Mouse (Mus musculus) MEL (cell line): Measurements from ENCODE around the gene Serpinb6a. TPM values are rescaled to one million over a fixed set of nuclear protein-coding genes. Genes with fewer than 3 reads are reported as not detected.

Source experiments
- DNase-seq: peaks from one replicate; pipeline ENCODE4 v3.0.0; 2011; ENCODE audit warnings: low read depth, low spot score
- H3K27ac ChIP-seq: 2 replicates; pipeline ENCODE4 v1.5.1; 2012; ENCODE audit warnings: low read depth, mild to moderate bottlenecking, control low read depth, low read length, moderate library complexity; ENCODE audit not compliant: control insufficient read depth
- H3K27me3 ChIP-seq, 2 experiments: fragments of 150-350 bp in 1 of 2; sonication (generic) in 1 of 2; 2 replicates each; pipeline ENCODE4 v1.6.1; 2012; ENCODE audit warnings: low read length in 2 of 2, mild to moderate bottlenecking in 2 of 2, improper control_type of control experiment in 1 of 2, moderate library complexity in 1 of 2; ENCODE audit not compliant: insufficient read depth in 2 of 2, control insufficient read depth in 1 of 2
- H3K36me3 ChIP-seq, 2 experiments: 2 replicates each; pipeline ENCODE4 v1.6.1; 2012 to 2014; ENCODE audit warnings: low read length in 2 of 2, improper control_type of control experiment in 1 of 2, inconsistent platforms in 1 of 2, mild to moderate bottlenecking in 1 of 2; ENCODE audit not compliant: insufficient read depth in 2 of 2, control insufficient read depth in 1 of 2
- H3K4me1 ChIP-seq, 2 experiments: fragments of 150-350 bp in 1 of 2; sonication (generic) in 1 of 2; 2 replicates each; pipeline ENCODE4 v1.6.1; 2012; ENCODE audit warnings: low read length in 2 of 2, improper control_type of control experiment in 1 of 2, mild to moderate bottlenecking in 1 of 2; ENCODE audit not compliant: insufficient read depth in 2 of 2, control insufficient read depth in 1 of 2
- H3K4me3 ChIP-seq, 2 experiments: fragments of 150-350 bp in 1 of 2; sonication (generic) in 1 of 2; 2 replicates each; pipeline ENCODE4 v1.5.1; 2012; ENCODE audit warnings: low read depth in 2 of 2, low read length in 2 of 2, mild to moderate bottlenecking in 2 of 2, moderate library complexity in 2 of 2, control low read depth in 1 of 2, improper control_type of control experiment in 1 of 2; ENCODE audit not compliant: control insufficient read depth in 1 of 2, insufficient read depth in 1 of 2
- H3K79me2 ChIP-seq: 2 replicates; pipeline ENCODE4 v1.6.1; 2012; ENCODE audit warnings: mild to moderate bottlenecking, low read length, moderate library complexity; ENCODE audit not compliant: control insufficient read depth, poor library complexity, insufficient read depth
- H3K9ac ChIP-seq: 2 replicates; pipeline ENCODE4 v1.6.1; 2012; ENCODE audit warnings: low read depth, mild to moderate bottlenecking, control low read depth, low read length, moderate library complexity; ENCODE audit not compliant: control insufficient read depth, poor library complexity, severe bottlenecking
- H3K9me3 ChIP-seq: fragments of 150-350 bp; sonication (generic); replicated peaks from 2 replicates; pipeline ENCODE4 v1.6.1; 2012; ENCODE audit warnings: mild to moderate bottlenecking, low read length, improper control_type of control experiment, moderate library complexity; ENCODE audit not compliant: insufficient read depth
- BHLHE40 ChIP-seq: IDR thresholded peaks from 2 replicates; pipeline ENCODE4 v1.6.1; 2012; ENCODE audit warnings: low read depth, mild to moderate bottlenecking, inconsistent platforms, low read length, improper control_type of control experiment, borderline replicate concordance
- CHD1 ChIP-seq: IDR thresholded peaks from 2 replicates; pipeline ENCODE4 v1.6.1; 2012; ENCODE audit warnings: low read depth, mild to moderate bottlenecking, inconsistent platforms, low read length, improper control_type of control experiment
- CHD2 ChIP-seq: IDR thresholded peaks from 2 replicates; pipeline ENCODE4 v1.6.1; 2011; ENCODE audit warnings: low read length, improper control_type of control experiment
- CTCF ChIP-seq, 3 experiments: IDR thresholded peaks in 2 of 3; conservative IDR thresholded peaks in 1 of 3; 2 replicates each; pipeline ENCODE4 v1.5.1; 2011 to 2012; ENCODE audit warnings: low read length in 3 of 3, low read depth in 2 of 3, mild to moderate bottlenecking in 2 of 3, improper control_type of control experiment in 1 of 3, inconsistent platforms in 1 of 3, mixed read lengths in 1 of 3, moderate library complexity in 1 of 3; ENCODE audit not compliant: control insufficient read depth in 1 of 3, insufficient read depth in 1 of 3, poor library complexity in 1 of 3, severe bottlenecking in 1 of 3
- E2F4 ChIP-seq: IDR thresholded peaks from 2 replicates; pipeline ENCODE4 v1.6.1; 2011; ENCODE audit warnings: low read depth, low read length, improper control_type of control experiment, borderline replicate concordance
- EP300 ChIP-seq, 2 experiments: IDR thresholded peaks; 2 replicates each; pipeline ENCODE4 v1.6.1; 2011; ENCODE audit warnings: improper control_type of control experiment in 2 of 2, low read length in 2 of 2, low read depth in 1 of 2, mild to moderate bottlenecking in 1 of 2
- ETS1 ChIP-seq: IDR thresholded peaks from 2 replicates; pipeline ENCODE4 v1.6.1; 2012; ENCODE audit warnings: low read depth, mild to moderate bottlenecking, inconsistent platforms, low read length, improper control_type of control experiment, moderate library complexity
- GABPA ChIP-seq: IDR thresholded peaks from 2 replicates; pipeline ENCODE4 v1.6.1; 2012; ENCODE audit warnings: low read depth, mild to moderate bottlenecking, inconsistent platforms, low read length, improper control_type of control experiment, moderate library complexity
- GATA1 ChIP-seq: IDR thresholded peaks from 2 replicates; pipeline ENCODE4 v1.6.1; 2011; ENCODE audit warnings: low read depth, low read length, improper control_type of control experiment
- HCFC1 ChIP-seq: IDR thresholded peaks from 2 replicates; pipeline ENCODE4 v1.6.1; 2012; ENCODE audit warnings: low read depth, mild to moderate bottlenecking, inconsistent platforms, low read length, improper control_type of control experiment, moderate library complexity
- JUND ChIP-seq: IDR thresholded peaks from 2 replicates; pipeline ENCODE4 v1.6.1; 2011; ENCODE audit warnings: low read depth, mild to moderate bottlenecking, improper control_type of control experiment, low read length
- MAZ ChIP-seq: IDR thresholded peaks from 2 replicates; pipeline ENCODE4 v1.6.1; 2012; ENCODE audit warnings: low read depth, mild to moderate bottlenecking, inconsistent platforms, low read length, improper control_type of control experiment
- MXI1 ChIP-seq: IDR thresholded peaks from 2 replicates; pipeline ENCODE4 v1.6.1; 2011; ENCODE audit warnings: mild to moderate bottlenecking, low read depth, low read length, improper control_type of control experiment
- MYC ChIP-seq: IDR thresholded peaks from 2 replicates; pipeline ENCODE4 v1.6.1; 2011; ENCODE audit warnings: low read depth, mild to moderate bottlenecking, low read length, improper control_type of control experiment, moderate library complexity
- NELFE ChIP-seq: IDR thresholded peaks from 2 replicates; pipeline ENCODE4 v1.6.1; 2011; ENCODE audit warnings: low read depth, low read length, improper control_type of control experiment
- NRF1 ChIP-seq: IDR thresholded peaks from 2 replicates; pipeline ENCODE4 v1.6.1; 2014; ENCODE audit warnings: low read depth, mild to moderate bottlenecking, inconsistent platforms, low read length, improper control_type of control experiment, moderate library complexity; ENCODE audit not compliant: poor library complexity, insufficient read depth, severe bottlenecking
- POLR2A ChIP-seq, 2 experiments: IDR thresholded peaks; 2 replicates each; pipeline ENCODE4 v1.6.1; 2011 to 2012; ENCODE audit warnings: low read length in 2 of 2, mild to moderate bottlenecking in 2 of 2, control low read depth in 1 of 2, improper control_type of control experiment in 1 of 2, low read depth in 1 of 2, moderate library complexity in 1 of 2; ENCODE audit not compliant: control insufficient read depth in 1 of 2, insufficient read depth in 1 of 2, poor library complexity in 1 of 2
- POLR2AphosphoS5 ChIP-seq: IDR thresholded peaks from 2 replicates; pipeline ENCODE4 v1.6.1; 2012; ENCODE audit warnings: low read depth, borderline replicate concordance, mild to moderate bottlenecking, inconsistent platforms, low read length, moderate library complexity, mixed read lengths
- RAD21 ChIP-seq: IDR thresholded peaks from 2 replicates; pipeline ENCODE4 v1.6.1; 2011; ENCODE audit warnings: mild to moderate bottlenecking, low read depth, low read length, improper control_type of control experiment
- SIN3A ChIP-seq: IDR thresholded peaks from 2 replicates; pipeline ENCODE4 v1.6.1; 2012; ENCODE audit warnings: low read length, improper control_type of control experiment, inconsistent platforms
- SMC3 ChIP-seq: IDR thresholded peaks from 2 replicates; pipeline ENCODE4 v1.6.1; 2011; ENCODE audit warnings: low read depth, low read length, improper control_type of control experiment
- TAL1 ChIP-seq: IDR thresholded peaks from 2 replicates; pipeline ENCODE4 v1.6.1; 2012; ENCODE audit warnings: mild to moderate bottlenecking, inconsistent platforms, low read length, moderate library complexity, mixed read lengths
- TBP ChIP-seq: IDR thresholded peaks from 2 replicates; pipeline ENCODE4 v1.8.0; 2011; ENCODE audit warnings: low read depth, low read length, improper control_type of control experiment
- TCF12 ChIP-seq: IDR thresholded peaks from 2 replicates; pipeline ENCODE4 v1.6.1; 2014; ENCODE audit warnings: low read depth, mild to moderate bottlenecking, inconsistent platforms, low read length, improper control_type of control experiment, moderate library complexity
- UBTF ChIP-seq: IDR thresholded peaks from 2 replicates; pipeline ENCODE4 v1.6.1; 2012; ENCODE audit warnings: low read depth, mild to moderate bottlenecking, inconsistent platforms, low read length, improper control_type of control experiment, moderate library complexity, borderline replicate concordance; ENCODE audit not compliant: insufficient read depth
- USF1 ChIP-seq: IDR thresholded peaks from 2 replicates; pipeline ENCODE4 v1.6.1; 2014; ENCODE audit warnings: low read depth, mild to moderate bottlenecking, inconsistent platforms, low read length, improper control_type of control experiment, moderate library complexity
- ZC3H11A ChIP-seq: IDR thresholded peaks from 2 replicates; pipeline ENCODE4 v1.6.1; 2012; ENCODE audit warnings: low read depth, mild to moderate bottlenecking, inconsistent platforms, low read length, improper control_type of control experiment
- polyA plus RNA-seq, 2 experiments: library from polyadenylated mRNA; stranded (reverse) in 1 of 2; unstranded in 1 of 2; fragments of >175 nt in 1 of 2; fragments of >200 nt in 1 of 2; gene quantifications; 2 replicates each; pipeline versions ENCODE4 v1.2.1 to v1.2.4; 2012; ENCODE audit warnings: low replicate concordance in 2 of 2, low read depth in 1 of 2; ENCODE audit not compliant: insufficient read length in 2 of 2, insufficient read depth in 1 of 2, missing spikeins in 1 of 2
- total RNA-seq: library from RNA; depleted of rRNA; stranded (reverse); fragments of 300-350 nt; gene quantifications from 2 replicates; pipeline ENCODE4 v1.2.3, GENCODE M21; 2012

Gene Serpinb6a
- total and polyA plus RNA-seq, 3 experiments = 61.6 to 65.1 TPM; not detected in 1

DNA sequence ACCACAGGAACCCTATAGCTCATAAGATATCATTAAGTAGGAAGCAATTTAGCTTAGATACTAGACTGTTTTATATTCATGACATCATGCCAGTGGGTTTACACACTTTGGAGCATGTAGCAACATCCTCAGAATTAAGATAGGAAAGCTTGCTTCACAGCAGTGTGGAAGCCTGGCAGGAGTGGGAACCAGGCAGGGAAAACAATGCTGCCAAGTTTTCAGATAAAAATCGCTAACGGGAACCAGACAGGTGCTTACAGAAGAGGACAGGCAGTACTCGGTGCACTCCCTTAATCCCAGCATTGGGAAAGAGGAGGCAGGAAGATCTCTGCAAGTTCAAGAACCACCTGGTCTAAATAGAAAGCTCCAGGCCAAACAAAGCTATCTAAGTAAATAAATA, 95.8 kb downstream of the Serpinb6a start:
- TF ChIP-seq NELFE = no peak
- TF ChIP-seq MXI1 = no peak
- TF ChIP-seq E2F4 = no peak
- TF ChIP-seq UBTF = no peak
- TF ChIP-seq GATA1 = no peak
- no peak for TF ChIP-seq HCFC1
- TF ChIP-seq CTCF (IDR thresholded peaks at IDR 0.05 in 2 of 3, conservative IDR thresholded peaks at IDR 0.05 in 1 of 3; ENCODE audit: control insufficient read depth in 1 of 3, insufficient read depth in 1 of 3, low read depth in 2 of 3, low read length in 3 of 3, poor library complexity in 1 of 3, severe bottlenecking in 1 of 3) = no peak
- no peak for TF ChIP-seq RAD21
- no peak for TF ChIP-seq MAZ
- TF ChIP-seq EP300 (IDR thresholded peaks at IDR 0.05; ENCODE audit: low read depth in 1 of 2, low read length in 2 of 2) = no peak
- no peak for TF ChIP-seq GABPA
- TF ChIP-seq CHD1 = no peak
- no peak for TF ChIP-seq NRF1
- TF ChIP-seq TBP = no peak
- TF ChIP-seq USF1 = no peak
- no peak for TF ChIP-seq ZC3H11A
- TF ChIP-seq TCF12 = no peak
- no peak for TF ChIP-seq JUND
- no peak for TF ChIP-seq BHLHE40
- no peak for TF ChIP-seq MYC
- H3K4me3 ChIP-seq = no peak overlapping the region
- no peaks in the 10 kb centered on the region for H3K79me2 ChIP-seq
- no peak overlapping the region for H3K27ac ChIP-seq
- H3K4me1 ChIP-seq = no peaks in the 10 kb centered on the region
- DNase-seq = no peak
- no peaks in the 10 kb centered on the region for H3K36me3 ChIP-seq
- H3K9me3 ChIP-seq = no peaks in the 10 kb centered on the region
- no peak overlapping the region for H3K9ac ChIP-seq
- peaks cover 2% of the 10 kb centered on the region in 2 experiments; a peak in 3 of 4 replicates for H3K27me3 ChIP-seq

DNA sequence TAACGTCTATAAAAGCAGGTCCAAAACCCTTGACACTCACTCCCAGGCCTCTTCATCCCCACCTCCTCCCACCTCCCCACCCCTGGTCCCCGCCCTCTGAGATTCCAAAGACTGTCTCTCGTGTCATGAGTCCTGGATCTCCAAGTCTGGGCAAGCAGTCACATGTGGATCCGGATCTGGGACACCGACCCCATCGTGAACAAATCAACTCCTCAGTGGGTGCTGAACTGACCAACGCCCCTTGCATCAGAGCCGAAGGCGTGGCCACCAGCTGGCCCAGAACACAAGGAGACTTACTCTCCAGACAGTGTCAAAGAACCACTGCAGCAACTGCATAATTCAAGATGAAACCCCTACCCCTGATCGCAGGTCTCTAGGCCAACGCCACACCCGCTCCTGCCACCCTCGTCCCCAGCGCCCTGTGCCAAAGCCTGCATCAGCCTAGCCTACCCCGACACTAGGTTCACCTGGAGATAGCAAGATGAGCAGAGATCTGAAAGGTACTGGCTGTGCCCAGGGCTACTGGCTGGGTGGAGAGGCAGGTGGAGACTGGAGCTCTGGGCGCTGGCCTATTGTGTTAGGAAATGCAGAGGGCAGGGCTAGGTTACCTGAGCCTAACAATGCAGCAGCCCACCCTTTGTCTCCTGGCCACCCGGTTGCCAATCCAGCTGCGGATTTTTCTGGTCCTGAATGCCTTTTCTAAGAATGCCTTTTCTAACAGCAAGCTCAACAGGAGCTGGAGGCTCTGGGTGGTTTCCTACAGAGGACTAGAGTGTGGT, 97.2 kb downstream of the Serpinb6a start, which contains the start of gene Serpinb6c:
Gene Serpinb6c, minus strand, starts transcription at position 533 of the 779 bp plus-strand sequence.
- no peaks in the 10 kb centered on the region for H3K36me3 ChIP-seq
- H3K9me3 ChIP-seq = no peaks in the 10 kb centered on the region
- H3K9ac ChIP-seq = no peak within 1 kb of the TSS
- H3K4me3 ChIP-seq = no peak within 1 kb of the TSS
- H3K4me1 ChIP-seq = no peaks in the 10 kb centered on the region
- no peak for DNase-seq
- no peak within 1 kb of the TSS for H3K27ac ChIP-seq
- TF ChIP-seq CHD2 = no peak
- no peak for TF ChIP-seq ZC3H11A
- no peak for TF ChIP-seq BHLHE40
- TF ChIP-seq SMC3 = no peak
- no peak for TF ChIP-seq NRF1
- no peak for TF ChIP-seq ETS1
- no peak for TF ChIP-seq POLR2A (IDR thresholded peaks at IDR 0.05; ENCODE audit: control insufficient read depth in 1 of 2, insufficient read depth in 1 of 2, low read depth in 1 of 2, low read length in 2 of 2, poor library complexity in 1 of 2)
- no peak for TF ChIP-seq UBTF
- TF ChIP-seq USF1 = no peak
- no peak for TF ChIP-seq RAD21
- TF ChIP-seq SIN3A = no peak
- no peak for TF ChIP-seq HCFC1
- no peak for TF ChIP-seq JUND
- TF ChIP-seq TAL1 = no peak
- TF ChIP-seq MAZ = no peak
- TF ChIP-seq GATA1 = no peak
- no peak for TF ChIP-seq POLR2AphosphoS5
- TF ChIP-seq, all 39 proteins: peak for 0
- H3K27me3 ChIP-seq = peaks cover 2 to 3% of the 10 kb centered on the region in 2 experiments; a peak in 2 of 4 replicates
- H3K79me2 ChIP-seq = no peaks in the 10 kb centered on the region
